Mouse (Mus musculus): ENCODE data around the gene Tmbim6. TPM values are rescaled to one million over a fixed set of nuclear protein-coding genes. Genes with fewer than 3 reads are reported as not detected.

Gene Tmbim6
- polyA plus RNA-seq, 1 experiment = 434 TPM

- Histone ChIP-seq H3K27ac (ENCODE audit: insufficient read depth, low read length) (peak overlapping the region; percentile 12; the same call in 1 of the 2 replicates), H3K36me3 (ENCODE audit: control insufficient read depth, insufficient read depth, low read length) (no peaks in the 10 kb centered on the region), H3K4me3 (ENCODE audit: extremely low read depth, insufficient read depth, insufficient read length) (no peak overlapping the region), H3K27me3 (ENCODE audit: control insufficient read depth, insufficient read depth, low read length) (no peaks in the 10 kb centered on the region), H3K4me1 (ENCODE audit: control insufficient read depth, insufficient read depth, insufficient read length) (peaks cover 9% of the 10 kb centered on the region; the same call in 1 of the 2 replicates)
- TF ChIP-seq CTCF (IDR thresholded peaks at IDR 0.05; ENCODE audit: extremely low read depth, insufficient read depth, insufficient read length, insufficient replicate concordance) (no peak), POLR2A (IDR thresholded peaks at IDR 0.05; ENCODE audit: low read depth, low read length) (no peak)
- no peak for DNase-seq (ENCODE audit: low read depth in 1 of 2, low spot score in 2 of 2)
- 62% methylated on average over 6 of the region's 6 CpGs for WGBS
These were observed 707 bp upstream of the Tmbim6 start for GRCm38 (mm10) chr15:99391975-99392374.

- TF ChIP-seq POLR2A (IDR thresholded peaks at IDR 0.05; ENCODE audit: low read depth, low read length) (no peak), CTCF (IDR thresholded peaks at IDR 0.05; ENCODE audit: extremely low read depth, insufficient read depth, insufficient read length, insufficient replicate concordance) (no peak)
- H3K4me3 ChIP-seq (ENCODE audit: extremely low read depth, insufficient read depth, insufficient read length) = peak overlapping the region; percentile 97
- no peaks in the 10 kb centered on the region for H3K36me3 ChIP-seq (ENCODE audit: control insufficient read depth, insufficient read depth, low read length)
- WGBS = 2% methylated on average over 24 of the region's 24 CpGs
- H3K27me3 ChIP-seq (ENCODE audit: control insufficient read depth, insufficient read depth, low read length) = no peaks in the 10 kb centered on the region
- H3K27ac ChIP-seq (ENCODE audit: insufficient read depth, low read length) = peak overlapping the region; percentile 96
- DNase-seq (ENCODE audit: low read depth in 1 of 2, low spot score in 2 of 2) = peak in 1 of 2 experiments; percentile 79
- peaks cover 12% of the 10 kb centered on the region; the same call in 1 of the 2 replicates for H3K4me1 ChIP-seq (ENCODE audit: control insufficient read depth, insufficient read depth, insufficient read length)
These were observed 937 bp downstream of the Tmbim6 start for GRCm38 (mm10) chr15:99393386-99394252.

DNA sequence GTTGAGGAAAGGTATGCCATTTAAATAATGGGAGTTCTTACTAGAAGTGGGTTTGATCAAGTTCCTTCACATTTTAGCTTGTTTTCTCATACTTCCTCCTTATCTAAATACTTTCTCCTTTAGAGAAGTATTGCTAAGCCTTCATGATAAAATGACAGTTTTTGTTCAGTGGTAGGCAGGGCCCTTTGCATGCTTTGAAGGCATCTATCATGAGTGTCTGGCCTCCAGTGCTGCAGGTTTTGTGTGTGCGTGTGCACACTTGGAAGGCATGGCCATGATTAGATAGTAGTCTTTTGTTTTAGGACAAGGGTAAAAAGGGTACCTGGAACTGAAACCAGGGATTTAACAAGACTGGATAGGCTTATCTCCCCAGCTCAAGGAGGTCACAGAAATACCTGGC, 3.8 kb downstream of the Tmbim6 start:
- H3K4me1 ChIP-seq (ENCODE audit: control insufficient read depth, insufficient read depth, insufficient read length) = peaks cover 12% of the 10 kb centered on the region; the same call in 1 of the 2 replicates
- DNase-seq (ENCODE audit: low read depth in 1 of 2, low spot score in 2 of 2) = no peak
- no peaks in the 10 kb centered on the region for H3K27me3 ChIP-seq (ENCODE audit: control insufficient read depth, insufficient read depth, low read length)
- no peak overlapping the region for H3K4me3 ChIP-seq (ENCODE audit: extremely low read depth, insufficient read depth, insufficient read length)
- TF ChIP-seq CTCF (IDR thresholded peaks at IDR 0.05; ENCODE audit: extremely low read depth, insufficient read depth, insufficient read length, insufficient replicate concordance) (no peak), POLR2A (IDR thresholded peaks at IDR 0.05; ENCODE audit: low read depth, low read length) (no peak)
- H3K27ac ChIP-seq (ENCODE audit: insufficient read depth, low read length) = no peak overlapping the region
- 59% methylated on average over 1 of the region's 1 CpGs for WGBS
- no peaks in the 10 kb centered on the region; the same call in 1 of the 2 replicates for H3K36me3 ChIP-seq (ENCODE audit: control insufficient read depth, insufficient read depth, low read length)

DNA sequence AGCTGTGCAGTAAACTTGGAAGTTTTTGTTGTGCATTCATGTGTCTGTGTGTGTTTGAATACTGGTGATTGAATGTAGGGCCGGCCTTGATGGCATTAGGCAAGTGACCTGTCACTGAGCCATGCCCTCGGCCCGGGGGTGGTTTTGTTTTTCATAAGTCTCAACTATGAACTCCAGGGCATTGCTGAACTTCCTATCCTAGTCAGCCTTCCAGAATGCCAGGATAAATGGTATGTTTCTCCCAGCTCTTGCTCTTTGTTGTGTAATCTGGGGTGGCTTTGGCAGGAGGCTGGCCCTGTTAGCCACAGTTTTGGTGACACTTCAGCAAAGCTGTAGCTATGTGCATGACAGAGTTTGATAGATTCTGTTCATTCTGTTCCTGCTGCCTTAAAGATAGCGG, 4.2 kb downstream of the Tmbim6 start:
- Histone ChIP-seq H3K27ac (ENCODE audit: insufficient read depth, low read length) (no peak overlapping the region), H3K36me3 (ENCODE audit: control insufficient read depth, insufficient read depth, low read length) (no peaks in the 10 kb centered on the region; the same call in 1 of the 2 replicates), H3K4me3 (ENCODE audit: extremely low read depth, insufficient read depth, insufficient read length) (no peak overlapping the region), H3K4me1 (ENCODE audit: control insufficient read depth, insufficient read depth, insufficient read length) (peaks cover 12% of the 10 kb centered on the region; the same call in 1 of the 2 replicates), H3K27me3 (ENCODE audit: control insufficient read depth, insufficient read depth, low read length) (no peaks in the 10 kb centered on the region)
- TF ChIP-seq POLR2A (IDR thresholded peaks at IDR 0.05; ENCODE audit: low read depth, low read length) (no peak), CTCF (IDR thresholded peaks at IDR 0.05; ENCODE audit: extremely low read depth, insufficient read depth, insufficient read length, insufficient replicate concordance) (no peak)
- WGBS = 60% methylated on average over 4 of the region's 4 CpGs
- no peak for DNase-seq (ENCODE audit: low read depth in 1 of 2, low spot score in 2 of 2)

DNA sequence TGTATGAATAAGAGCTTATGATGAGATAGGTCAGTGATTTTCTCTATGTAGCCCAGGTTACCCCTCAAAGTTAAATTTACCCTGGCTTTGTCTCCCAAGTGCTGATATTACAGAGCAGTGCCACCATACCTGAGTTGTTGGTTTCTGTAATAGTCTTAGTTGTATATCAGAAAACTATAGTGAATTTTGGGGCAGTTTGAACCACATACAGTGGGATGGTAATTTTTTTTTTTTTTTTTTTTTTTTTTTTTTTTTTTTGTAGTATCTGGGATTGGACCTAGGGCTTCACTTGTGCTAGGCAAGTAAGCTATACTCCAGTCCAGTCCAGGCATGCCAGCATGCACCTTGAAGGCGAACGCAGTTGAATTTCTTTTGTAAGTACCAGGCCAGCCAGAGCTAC, 4.9 kb downstream of the Tmbim6 start:
- no peak overlapping the region for H3K4me3 ChIP-seq (ENCODE audit: extremely low read depth, insufficient read depth, insufficient read length)
- no peak for DNase-seq (ENCODE audit: low read depth in 1 of 2, low spot score in 2 of 2)
- H3K27ac ChIP-seq (ENCODE audit: insufficient read depth, low read length) = no peak overlapping the region
- peaks cover 2% of the 10 kb centered on the region; the same call in 1 of the 2 replicates for H3K36me3 ChIP-seq (ENCODE audit: control insufficient read depth, insufficient read depth, low read length)
- peaks cover 12% of the 10 kb centered on the region; the same call in 1 of the 2 replicates for H3K4me1 ChIP-seq (ENCODE audit: control insufficient read depth, insufficient read depth, insufficient read length)
- no peak for TF ChIP-seq CTCF (IDR thresholded peaks at IDR 0.05; ENCODE audit: extremely low read depth, insufficient read depth, insufficient read length, insufficient replicate concordance)
- no peak for TF ChIP-seq POLR2A (IDR thresholded peaks at IDR 0.05; ENCODE audit: low read depth, low read length)
- WGBS = 98% methylated on average over 2 of the region's 2 CpGs
- no peaks in the 10 kb centered on the region for H3K27me3 ChIP-seq (ENCODE audit: control insufficient read depth, insufficient read depth, low read length)

GRCm38 (mm10) chr15:99399503-99400245, 7.0 kb downstream of the Tmbim6 start:
- H3K4me3 ChIP-seq (ENCODE audit: extremely low read depth, insufficient read depth, insufficient read length) = no peak overlapping the region
- no peak overlapping the region for H3K27ac ChIP-seq (ENCODE audit: insufficient read depth, low read length)
- TF ChIP-seq CTCF (IDR thresholded peaks at IDR 0.05; ENCODE audit: extremely low read depth, insufficient read depth, insufficient read length, insufficient replicate concordance) (no peak), POLR2A (IDR thresholded peaks at IDR 0.05; ENCODE audit: low read depth, low read length) (no peak)
- peaks cover 12% of the 10 kb centered on the region; the same call in 1 of the 2 replicates for H3K4me1 ChIP-seq (ENCODE audit: control insufficient read depth, insufficient read depth, insufficient read length)
- H3K36me3 ChIP-seq (ENCODE audit: control insufficient read depth, insufficient read depth, low read length) = peaks cover 14% of the 10 kb centered on the region
- no peaks in the 10 kb centered on the region for H3K27me3 ChIP-seq (ENCODE audit: control insufficient read depth, insufficient read depth, low read length)
- no peak for DNase-seq (ENCODE audit: low read depth in 1 of 2, low spot score in 2 of 2)
- 78% methylated on average over 15 of the region's 15 CpGs for WGBS

Measured in spleen, adult 2 months (tissue).